Mouse (Mus musculus) hindbrain, embryonic 12.5 days (tissue): ENCODE results near the gene Hmg20b. TPM values are rescaled to one million over a fixed set of nuclear protein-coding genes. Genes with fewer than 3 reads are reported as not detected.
A peak's percentile ranks its signal among the peaks of the same experiment; 100 is the strongest.

Source experiments
- ATAC-seq: fragments of 200-750 bp; cut with Nextera tagmentation; 2 replicates; pipeline ENCODE4 v1.8.0; 2017; ENCODE audit warnings: moderate TSS enrichment; ENCODE audit not compliant: low FRiP score
- H3K27ac ChIP-seq: fragments of 300-500 bp; sonication (generic); 2 replicates; pipeline ENCODE4 v1.5.1; 2016; ENCODE audit warnings: mild to moderate bottlenecking
- H3K27me3 ChIP-seq: fragments of 300-500 bp; sonication (generic); 2 replicates; pipeline ENCODE4 v1.6.1; 2016; ENCODE audit warnings: mild to moderate bottlenecking
- H3K36me3 ChIP-seq: fragments of 300-500 bp; sonication (generic); 2 replicates; pipeline ENCODE4 v1.6.1; 2016; ENCODE audit warnings: mild to moderate bottlenecking
- H3K4me1 ChIP-seq: fragments of 300-500 bp; sonication (generic); 2 replicates; pipeline ENCODE4 v1.6.1; 2016
- H3K4me2 ChIP-seq: fragments of 300-500 bp; sonication (generic); replicated peaks from 2 replicates; pipeline ENCODE4 v1.6.1; 2016; ENCODE audit warnings: mild to moderate bottlenecking
- H3K4me3 ChIP-seq: fragments of 300-500 bp; sonication (generic); 2 replicates; pipeline ENCODE4 v1.5.1; 2016; ENCODE audit warnings: mild to moderate bottlenecking
- H3K9ac ChIP-seq: fragments of 300-500 bp; sonication (generic); 2 replicates; pipeline ENCODE4 v1.6.1; 2016; ENCODE audit warnings: mild to moderate bottlenecking, moderate library complexity
- H3K9me3 ChIP-seq: fragments of 300-500 bp; sonication (generic); replicated peaks from 2 replicates; pipeline ENCODE4 v1.6.1; 2016; ENCODE audit warnings: mild to moderate bottlenecking
- WGBS: fragments of 180-500 bp; shearing (Covaris S2); methylation state at CpG from one replicate; pipeline ENCODE4 v1.1.7; 2016; 5-methylcytosine and 5-hydroxymethylcytosine counted together
- polyA plus RNA-seq: library from polyadenylated mRNA; unstranded; fragments of >200 nt; fragmentation: Nextera tagmentation; extraction: Ambion mirVana; gene quantifications from 2 replicates; pipeline ENCODE4 v1.2.1, GENCODE M21; 2016

The Hmg20b gene
- polyA plus RNA-seq, 1 experiment from 2014 or later = 93.4 TPM

DNA sequence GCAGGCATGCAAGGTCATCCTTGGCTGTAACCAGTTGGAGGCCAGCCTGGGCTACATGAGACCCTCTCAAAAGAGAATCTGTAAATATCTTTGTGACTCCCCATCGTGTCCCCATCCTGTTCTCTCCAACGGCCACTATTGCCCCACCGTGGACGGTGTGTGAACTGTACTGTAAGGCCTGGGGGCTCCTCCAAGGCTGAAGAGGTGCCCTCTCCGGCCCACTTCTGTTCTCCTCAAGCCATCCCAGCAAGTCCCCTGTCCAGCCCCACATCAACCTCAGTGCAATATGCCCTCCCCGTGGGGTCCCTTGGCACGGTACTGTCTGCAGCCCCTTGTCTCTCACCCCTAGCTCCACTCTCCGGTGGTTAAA, 31.0 kb downstream of the Hmg20b start:
- H3K4me2 ChIP-seq = peak overlapping the region; percentile 85
- H3K9ac ChIP-seq = peak overlapping the region; percentile 53
- no peak for ATAC-seq
- no peaks in the 10 kb centered on the region for H3K9me3 ChIP-seq
- peak overlapping the region; percentile 95 for H3K4me3 ChIP-seq
- H3K4me1 ChIP-seq = peaks cover 39% of the 10 kb centered on the region
- WGBS = 39% methylated on average over 8 of the region's 8 CpGs
- peaks cover 59% of the 10 kb centered on the region for H3K36me3 ChIP-seq
- no peaks in the 10 kb centered on the region for H3K27me3 ChIP-seq
- peak overlapping the region; percentile 92 for H3K27ac ChIP-seq

- H3K27ac ChIP-seq = no peak overlapping the region
- H3K9ac ChIP-seq = peak overlapping the region; percentile 53; the same call in 1 of the 2 replicates
- no peaks in the 10 kb centered on the region for H3K27me3 ChIP-seq
- no peaks in the 10 kb centered on the region for H3K9me3 ChIP-seq
- peaks cover 59% of the 10 kb centered on the region for H3K36me3 ChIP-seq
- 92% methylated on average over 13 of the region's 13 CpGs for WGBS
- H3K4me3 ChIP-seq = peak overlapping the region; percentile 95
- peak overlapping the region; percentile 85; the same call in 1 of the 2 replicates for H3K4me2 ChIP-seq
- no peak for ATAC-seq
- peaks cover 39% of the 10 kb centered on the region for H3K4me1 ChIP-seq
Observed at GRCm38 (mm10) chr10:81318589-81319329, 31.5 kb downstream of the Hmg20b start.

DNA sequence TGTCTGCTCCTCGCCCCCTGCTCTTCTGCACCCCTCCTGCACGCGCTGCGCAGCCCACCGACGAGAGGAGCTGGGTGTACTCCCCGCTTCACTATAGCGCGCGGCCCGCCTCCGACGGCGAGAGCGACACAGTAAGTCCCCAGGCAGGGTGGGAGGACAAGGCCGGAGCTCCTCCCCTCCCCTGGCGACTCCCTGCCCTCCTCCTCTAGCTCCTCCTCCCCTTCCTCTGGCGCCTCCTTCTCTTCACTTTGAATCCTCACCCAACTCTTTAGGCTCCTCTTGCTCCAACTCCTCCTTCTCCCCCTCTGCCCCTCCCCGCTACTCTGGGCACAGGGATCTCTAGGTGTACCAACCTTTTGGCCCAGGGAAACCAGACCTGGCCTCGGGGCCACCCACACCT, 33.0 kb downstream of the Hmg20b start:
- Histone ChIP-seq H3K4me1 (peaks cover 35% of the 10 kb centered on the region), H3K9ac (no peak overlapping the region), H3K36me3 (peaks cover 59% of the 10 kb centered on the region), H3K27me3 (no peaks in the 10 kb centered on the region), H3K9me3 (no peaks in the 10 kb centered on the region), H3K27ac (no peak overlapping the region), H3K4me2 (peak overlapping the region; percentile 28), H3K4me3 (0 out of 2 replicates have a peak overlapping the region, but pooled peaks have one; percentile 2)
- ATAC-seq = no peak
- WGBS = 19% methylated on average over 20 of the region's 20 CpGs

DNA sequence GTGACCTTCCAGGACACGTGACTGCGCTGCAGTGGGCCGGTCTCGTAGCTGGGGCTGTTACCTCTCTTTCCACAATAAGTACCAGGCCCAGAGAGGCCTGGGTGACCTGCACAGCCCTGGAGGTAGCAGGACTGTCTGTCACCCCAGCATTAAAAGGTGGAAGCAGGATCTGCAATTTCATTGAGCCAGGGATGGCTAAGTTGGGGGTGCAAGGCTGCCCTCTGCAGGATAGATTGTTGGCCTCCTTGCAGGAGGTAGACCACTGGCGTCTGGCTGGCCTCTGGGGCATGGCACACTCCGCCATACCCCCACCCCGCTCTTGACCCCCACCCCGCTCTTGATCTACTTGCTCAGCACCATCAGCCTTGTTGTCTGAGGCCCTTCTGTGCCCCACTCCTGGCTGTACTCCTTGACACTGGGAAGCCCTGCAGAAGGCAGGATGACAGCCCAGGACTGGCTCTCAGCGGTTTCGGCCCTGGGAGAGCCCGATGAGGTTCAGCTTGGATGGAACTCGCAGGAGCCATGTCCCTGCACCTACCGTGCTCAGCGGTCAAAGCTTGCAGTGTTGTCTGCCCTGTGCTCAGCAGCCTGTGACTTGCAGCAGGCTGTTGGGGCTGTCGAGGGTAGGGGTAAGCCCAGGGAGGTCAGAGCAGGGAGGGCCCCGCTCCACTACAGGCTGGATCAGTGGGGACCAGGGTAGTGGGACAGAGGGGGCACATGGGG, 33.8 kb downstream of the Hmg20b start:
- no peak overlapping the region for H3K4me3 ChIP-seq
- peaks cover 65% of the 10 kb centered on the region for H3K36me3 ChIP-seq
- H3K9ac ChIP-seq = no peak overlapping the region
- no peaks in the 10 kb centered on the region for H3K27me3 ChIP-seq
- 43% methylated on average over 16 of the region's 16 CpGs for WGBS
- H3K4me1 ChIP-seq = peaks cover 28% of the 10 kb centered on the region
- H3K4me2 ChIP-seq = peak overlapping the region; percentile 28
- H3K27ac ChIP-seq = no peak overlapping the region
- H3K9me3 ChIP-seq = no peaks in the 10 kb centered on the region
- no peak for ATAC-seq

DNA sequence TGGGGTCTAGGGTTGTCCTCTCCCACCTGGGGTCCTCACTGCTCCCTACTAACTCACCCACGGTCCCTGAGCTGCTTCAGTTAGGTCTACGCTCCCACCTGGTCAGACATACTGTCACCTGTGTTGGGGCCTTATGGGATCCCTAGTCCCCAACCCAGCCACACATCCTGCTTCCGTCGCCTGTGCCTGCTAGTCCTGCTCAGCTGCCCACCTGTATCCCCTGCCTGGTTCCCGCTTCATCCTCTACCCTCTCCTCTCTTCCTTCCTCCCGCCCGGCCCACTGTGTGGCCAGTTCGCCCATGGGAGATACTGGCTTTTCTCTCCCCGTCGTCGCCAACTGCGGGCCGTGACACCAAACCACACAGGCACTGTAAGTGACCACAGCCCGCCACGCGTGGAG, 34.7 kb downstream of the Hmg20b start:
- Histone ChIP-seq H3K36me3 (peaks cover 75% of the 10 kb centered on the region), H3K4me3 (no peak overlapping the region), H3K27me3 (no peaks in the 10 kb centered on the region), H3K27ac (no peak overlapping the region), H3K9me3 (no peaks in the 10 kb centered on the region), H3K4me1 (peaks cover 27% of the 10 kb centered on the region), H3K9ac (no peak overlapping the region), H3K4me2 (no peak overlapping the region)
- WGBS = 95% methylated on average over 16 of the region's 16 CpGs
- ATAC-seq = no peak

DNA sequence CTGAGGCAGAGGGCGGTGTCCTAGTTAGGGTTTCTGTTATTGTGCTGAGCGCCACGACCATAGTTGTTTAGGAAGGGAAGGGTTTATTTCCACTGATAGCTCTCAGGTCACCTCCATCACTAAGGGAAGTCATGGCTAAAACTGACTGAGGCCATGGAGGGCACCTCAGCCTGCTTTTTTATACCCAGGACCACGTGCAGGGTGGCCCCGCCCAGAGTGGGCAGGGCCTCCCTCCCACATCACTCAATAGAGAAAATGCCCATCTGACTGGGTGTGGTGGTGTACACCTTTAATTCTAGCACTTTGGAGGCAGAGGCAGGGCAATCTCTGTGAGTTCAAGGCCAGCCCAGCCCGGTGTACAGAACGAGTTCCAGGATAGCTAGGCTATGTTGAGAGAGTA, 36.1 kb downstream of the Hmg20b start:
- H3K4me3 ChIP-seq = no peak overlapping the region
- peaks cover 19% of the 10 kb centered on the region for H3K4me1 ChIP-seq
- no peaks in the 10 kb centered on the region for H3K27me3 ChIP-seq
- no peaks in the 10 kb centered on the region for H3K9me3 ChIP-seq
- H3K4me2 ChIP-seq = no peak overlapping the region
- 75% methylated on average over 7 of the region's 7 CpGs for WGBS
- peaks cover 88% of the 10 kb centered on the region for H3K36me3 ChIP-seq
- H3K27ac ChIP-seq = no peak overlapping the region
- no peak overlapping the region for H3K9ac ChIP-seq
- ATAC-seq = no peak

DNA sequence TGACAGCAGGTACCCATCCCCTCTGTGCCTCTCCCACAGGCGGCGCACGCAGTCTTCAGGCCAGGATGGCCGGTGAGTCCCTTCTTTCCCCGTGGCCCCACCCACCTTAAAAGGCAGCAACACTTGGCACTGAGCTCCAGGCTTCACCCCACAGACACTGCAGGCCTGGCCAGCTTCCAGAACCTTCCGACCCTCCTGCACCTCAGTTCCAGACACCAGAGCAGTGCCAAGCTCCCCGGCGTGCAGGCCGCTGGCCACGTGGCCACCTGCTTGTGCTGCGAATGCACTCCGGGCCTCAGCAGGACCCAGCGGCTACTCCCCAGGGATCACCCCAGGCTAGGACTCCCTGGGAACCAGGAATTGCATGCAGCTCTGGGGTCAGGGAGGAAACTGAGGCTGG, 36.7 kb downstream of the Hmg20b start:
- Histone ChIP-seq H3K4me1 (peaks cover 13% of the 10 kb centered on the region), H3K4me2 (no peak overlapping the region), H3K36me3 (peaks cover 90% of the 10 kb centered on the region), H3K27ac (no peak overlapping the region), H3K27me3 (no peaks in the 10 kb centered on the region), H3K4me3 (no peak overlapping the region), H3K9me3 (no peaks in the 10 kb centered on the region), H3K9ac (no peak overlapping the region)
- no peak for ATAC-seq
- WGBS = 95% methylated on average over 13 of the region's 13 CpGs

DNA sequence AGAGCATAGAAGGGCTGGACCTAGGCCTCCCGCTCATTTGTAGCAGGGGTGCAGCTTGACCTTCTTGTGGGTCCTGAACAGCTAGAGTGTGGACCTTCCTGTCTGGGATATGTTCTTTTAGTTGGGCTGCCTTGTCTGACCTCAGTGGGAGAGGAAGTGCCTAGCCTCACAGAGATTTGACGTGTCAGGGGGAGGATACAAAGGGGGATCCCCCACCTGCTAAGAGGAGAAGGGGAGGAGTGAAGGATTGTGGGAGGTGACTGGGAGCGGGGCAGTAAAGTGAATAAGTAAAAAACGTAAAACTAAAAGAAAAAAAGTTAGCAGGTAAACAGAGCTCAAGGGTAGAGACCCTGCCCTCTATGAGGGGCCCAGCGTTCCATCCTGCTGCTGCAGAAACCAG, 40.7 kb downstream of the Hmg20b start:
- Histone ChIP-seq H3K4me2 (no peak overlapping the region), H3K4me3 (no peak overlapping the region), H3K27me3 (no peaks in the 10 kb centered on the region), H3K36me3 (peaks cover 93% of the 10 kb centered on the region), H3K9me3 (no peaks in the 10 kb centered on the region), H3K27ac (no peak overlapping the region), H3K9ac (no peak overlapping the region), H3K4me1 (0 out of 2 replicates have a peak, but pooled peaks cover 5% of the 10 kb centered on the region)
- WGBS = 87% methylated on average over 5 of the region's 5 CpGs
- no peak for ATAC-seq

DNA sequence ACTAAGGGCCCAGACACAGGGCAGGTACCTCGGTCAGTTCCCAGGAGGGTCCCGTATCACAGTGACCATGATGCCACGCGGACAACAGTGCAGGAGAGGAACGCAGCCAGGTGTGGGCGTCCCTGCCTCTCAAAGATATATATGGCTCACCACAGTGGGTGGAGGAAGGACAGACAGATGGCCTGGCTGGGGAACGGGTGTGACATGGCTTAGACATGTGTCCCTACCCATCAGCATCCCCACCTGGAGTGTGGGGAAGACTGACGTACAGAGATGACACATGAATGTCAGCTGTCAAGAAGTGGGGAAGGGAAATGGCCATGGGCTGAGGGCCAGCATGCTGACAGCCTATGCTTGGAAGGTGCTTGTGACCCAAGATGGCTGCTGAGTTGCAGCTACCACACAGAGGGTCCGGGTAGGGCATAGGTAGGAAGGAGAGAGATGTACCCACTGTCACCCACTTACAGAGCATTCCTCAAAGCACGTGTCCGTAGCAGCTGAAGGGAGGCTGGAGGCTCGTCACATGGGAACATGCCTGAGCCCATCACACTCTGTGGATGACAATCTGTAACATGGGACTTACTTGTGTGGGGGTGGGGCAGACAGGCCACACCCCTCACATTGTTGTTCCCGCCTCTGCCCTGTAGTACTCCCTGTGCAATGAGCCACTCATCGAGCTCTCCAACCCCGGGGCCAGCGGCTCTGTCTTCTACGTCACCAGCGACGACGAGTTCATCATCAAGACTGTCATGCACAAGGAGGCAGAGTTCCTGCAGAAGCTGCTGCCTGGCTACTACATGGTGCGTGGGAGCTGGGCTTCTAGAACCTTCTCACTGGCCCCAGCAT, 43.2 kb downstream of the Hmg20b start:
- Histone ChIP-seq H3K36me3 (peaks cover 69% of the 10 kb centered on the region), H3K27me3 (no peaks in the 10 kb centered on the region), H3K4me2 (no peak overlapping the region), H3K9ac (no peak overlapping the region), H3K4me1 (peaks cover 14% of the 10 kb centered on the region; the same call in 1 of the 2 replicates), H3K9me3 (no peaks in the 10 kb centered on the region), H3K27ac (no peak overlapping the region), H3K4me3 (no peak overlapping the region)
- WGBS = 91% methylated on average over 21 of the region's 21 CpGs
- ATAC-seq = no peak

DNA sequence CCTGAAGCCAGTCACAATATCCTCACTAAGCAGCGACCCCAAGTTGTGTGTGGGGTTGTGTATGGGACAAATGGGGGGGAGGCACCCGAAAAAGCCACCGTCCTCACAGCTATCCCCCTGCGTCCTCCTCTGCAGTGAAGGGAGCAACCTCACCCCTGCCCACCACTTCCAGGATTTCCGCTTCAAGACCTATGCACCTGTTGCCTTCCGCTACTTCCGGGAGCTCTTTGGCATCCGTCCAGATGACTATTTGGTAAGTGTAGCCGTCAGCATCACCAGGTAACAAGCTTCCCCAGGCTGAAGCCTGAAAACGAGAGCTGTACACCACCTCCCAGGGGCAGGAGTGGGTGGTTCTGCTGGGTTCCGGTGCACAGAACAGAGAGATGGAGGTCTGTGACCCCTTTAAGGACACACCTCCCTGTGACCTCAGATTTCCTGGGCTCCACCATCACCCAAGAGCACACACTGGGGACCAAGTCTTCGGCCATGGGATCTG, 44.1 kb downstream of the Hmg20b start:
- ATAC-seq = no peak
- no peaks in the 10 kb centered on the region for H3K9me3 ChIP-seq
- 95% methylated on average over 12 of the region's 12 CpGs for WGBS
- peaks cover 61% of the 10 kb centered on the region for H3K36me3 ChIP-seq
- H3K27ac ChIP-seq = no peak overlapping the region
- H3K9ac ChIP-seq = no peak overlapping the region
- H3K4me3 ChIP-seq = no peak overlapping the region
- no peaks in the 10 kb centered on the region for H3K27me3 ChIP-seq
- no peak overlapping the region for H3K4me2 ChIP-seq
- H3K4me1 ChIP-seq = peaks cover 19% of the 10 kb centered on the region

DNA sequence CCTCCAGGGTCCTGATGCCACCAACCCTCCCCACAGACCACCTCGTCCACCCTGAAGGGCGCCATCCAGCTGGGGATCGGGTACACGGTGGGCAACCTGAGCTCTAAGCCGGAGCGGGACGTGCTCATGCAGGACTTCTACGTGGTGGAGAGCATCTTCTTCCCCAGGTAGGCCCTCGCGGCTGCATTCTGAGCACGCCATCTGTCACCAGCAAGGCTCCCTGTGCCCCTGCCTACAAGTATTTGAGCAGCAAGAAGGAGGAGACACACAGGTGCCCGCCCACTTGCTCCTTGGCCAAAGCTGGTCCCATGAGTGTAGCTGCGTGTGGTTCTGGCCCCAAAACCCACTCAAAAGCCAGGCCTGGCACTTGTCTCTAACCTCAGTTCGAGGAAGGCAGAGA, 44.6 kb downstream of the Hmg20b start:
- ATAC-seq = no peak
- Histone ChIP-seq H3K27ac (no peak overlapping the region), H3K4me2 (no peak overlapping the region), H3K4me1 (peaks cover 23% of the 10 kb centered on the region), H3K27me3 (no peaks in the 10 kb centered on the region), H3K9ac (no peak overlapping the region), H3K36me3 (peaks cover 55% of the 10 kb centered on the region), H3K9me3 (no peaks in the 10 kb centered on the region), H3K4me3 (no peak overlapping the region)
- WGBS = 92% methylated on average over 14 of the region's 14 CpGs
